Mouse (Mus musculus): ENCODE data around the gene Vrk3.

DNA sequence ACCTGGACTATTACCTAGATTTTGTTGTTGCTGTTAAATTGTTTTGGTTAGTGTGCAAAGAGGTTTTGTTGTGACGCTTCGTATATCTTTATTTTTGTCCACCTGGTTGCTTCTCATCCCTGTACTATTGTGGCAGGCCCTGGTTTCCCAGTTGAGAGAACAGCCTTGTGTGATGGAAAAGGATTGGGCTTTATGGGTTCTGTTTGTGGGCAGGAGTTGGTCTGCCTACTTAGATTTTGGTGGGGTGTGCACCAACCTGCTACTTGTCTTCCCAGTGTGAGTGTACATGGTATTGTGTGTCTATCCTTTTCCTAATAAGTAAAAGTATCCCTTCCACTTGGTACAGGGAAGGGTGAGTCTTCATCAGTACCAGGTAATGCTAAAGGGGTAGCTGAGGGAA lies 71.2 kb downstream of the Vrk3 start:
- no peak for TF ChIP-seq POLR2A (IDR thresholded peaks at IDR 0.05; ENCODE audit: control insufficient read depth, extremely low read depth, insufficient read depth, low read length, poor library complexity)
- no peak for TF ChIP-seq CTCF (IDR thresholded peaks at IDR 0.05; ENCODE audit: borderline replicate concordance, control insufficient read depth, extremely low read depth, insufficient read depth, low read length, poor library complexity)

All from thymus, adult 2 months (tissue).